7 mouse cellular contexts compared by ENCODE assay signal in genomic region chr3:122418564-122419274, GRCm38 (mm10).
DNase-seq lines count a peak whose midpoint lies in the region; ATAC-seq and TF ChIP-seq lines count a peak whose summit lies in the region.

No protein-coding gene starts in this region.

- no peaks in the 10 kb centered on the region for H3K36me3 ChIP-seq in lung, embryonic 16.5 days (ENCODE audit: control insufficient read depth, insufficient read depth, low read length)
- no peaks in the 10 kb centered on the region for H3K36me3 ChIP-seq in forebrain, embryonic 15.5 days
- no peaks in the 10 kb centered on the region for H3K36me3 ChIP-seq in liver, embryonic 13.5 days
- no peaks in the 10 kb centered on the region for H3K36me3 ChIP-seq in stomach, postnatal 0 days (ENCODE audit: control insufficient read depth, insufficient read depth, low read length)

- TF ChIP-seq EP300 in stomach, postnatal 0 days (optimal IDR thresholded peaks at IDR 0.05): no peak

- no peak overlapping the region for H3K27ac ChIP-seq in lung, embryonic 16.5 days (ENCODE audit: low read length)
- no peak overlapping the region for H3K27ac ChIP-seq in forebrain, embryonic 15.5 days (replicated peaks)
- H3K27ac ChIP-seq in liver, embryonic 13.5 days: no peak overlapping the region
- no peak overlapping the region for H3K27ac ChIP-seq in stomach, postnatal 0 days (replicated peaks)

- H3K9me3 ChIP-seq in lung, embryonic 16.5 days (ENCODE audit: control insufficient read depth, low read length): no peaks in the 10 kb centered on the region
- H3K9me3 ChIP-seq in forebrain, embryonic 15.5 days: no peaks in the 10 kb centered on the region
- H3K9me3 ChIP-seq in liver, embryonic 13.5 days (replicated peaks): no peaks in the 10 kb centered on the region
- no peaks in the 10 kb centered on the region for H3K9me3 ChIP-seq in stomach, postnatal 0 days (ENCODE audit: control insufficient read depth, low read length)

- H3K4me2 ChIP-seq in lung, embryonic 16.5 days (ENCODE audit: low read depth, low read length): peak overlapping the region; percentile 83
- H3K4me2 ChIP-seq in forebrain, embryonic 15.5 days (replicated peaks): peak overlapping the region; percentile 98; the same call in 1 of the 2 replicates
- H3K4me2 ChIP-seq in liver, embryonic 13.5 days: peak overlapping the region; percentile 66
- peak overlapping the region; percentile 91 for H3K4me2 ChIP-seq in stomach, postnatal 0 days (replicated peaks; ENCODE audit: low read depth)

- peak overlapping the region; percentile 78 for H3K4me3 ChIP-seq in lung, embryonic 16.5 days (ENCODE audit: low read length)
- peak overlapping the region; percentile 64; the same call in 1 of the 2 replicates for H3K4me3 ChIP-seq in forebrain, embryonic 15.5 days
- peak overlapping the region; percentile 59 for H3K4me3 ChIP-seq in liver, embryonic 13.5 days (replicated peaks)
- peak overlapping the region; percentile 71 for H3K4me3 ChIP-seq in stomach, postnatal 0 days (ENCODE audit: low read depth, low read length)

- 42% methylated on average over 16 of the region's 16 CpGs for WGBS in lung, embryonic 16.5 days
- WGBS in forebrain, embryonic 15.5 days: 33% methylated on average over 16 of the region's 16 CpGs
- 26% methylated on average over 16 of the region's 16 CpGs for WGBS in liver, embryonic 13.5 days (ENCODE audit: insufficient replicate concordance)
- 44% methylated on average over 16 of the region's 16 CpGs for WGBS in stomach, postnatal 0 days

- no peaks in the 10 kb centered on the region for H3K27me3 ChIP-seq in lung, embryonic 16.5 days (ENCODE audit: control insufficient read depth, insufficient read depth, low read depth, low read length)
- H3K27me3 ChIP-seq in forebrain, embryonic 15.5 days: peaks cover 8% of the 10 kb centered on the region; the same call in 1 of the 2 replicates
- H3K27me3 ChIP-seq in liver, embryonic 13.5 days: peaks cover 56% of the 10 kb centered on the region
- no peaks in the 10 kb centered on the region for H3K27me3 ChIP-seq in stomach, postnatal 0 days (ENCODE audit: control insufficient read depth, insufficient read depth, low read length)

- no peak for DNase-seq in lung, adult 18-20 months
- no peak for DNase-seq in liver, embryonic 13.5 days
- no peak for DNase-seq in stomach, postnatal 0 days (ENCODE audit: low spot score)
- DNase-seq in ovary, postnatal 36 days (ENCODE audit: low spot score): no peak
- no peak for DNase-seq in retina, embryonic 14.5 days (ENCODE audit: low spot score)

- H3K4me1 ChIP-seq in lung, embryonic 16.5 days (replicated peaks; ENCODE audit: control insufficient read depth, insufficient read depth, low read length): peaks cover 21% of the 10 kb centered on the region
- peaks cover 29% of the 10 kb centered on the region for H3K4me1 ChIP-seq in forebrain, embryonic 15.5 days
- H3K4me1 ChIP-seq in liver, embryonic 13.5 days (replicated peaks): peaks cover 15% of the 10 kb centered on the region; the same call in 1 of the 2 replicates
- no peaks in the 10 kb centered on the region for H3K4me1 ChIP-seq in stomach, postnatal 0 days (replicated peaks; ENCODE audit: control insufficient read depth, insufficient read depth)

- no peak overlapping the region for H3K9ac ChIP-seq in lung, embryonic 16.5 days (ENCODE audit: low read length)
- H3K9ac ChIP-seq in forebrain, embryonic 15.5 days (replicated peaks): no peak overlapping the region
- no peak overlapping the region for H3K9ac ChIP-seq in liver, embryonic 13.5 days
- H3K9ac ChIP-seq in stomach, postnatal 0 days (ENCODE audit: low read length): no peak overlapping the region

- no peak for TF ChIP-seq CTCF in stomach, postnatal 0 days (IDR thresholded peaks at IDR 0.05; ENCODE audit: low read depth)

- ATAC-seq in lung, embryonic 16.5 days (ENCODE audit: low read depth): no peak
- ATAC-seq in forebrain, embryonic 15.5 days (replicated peaks): no peak
- ATAC-seq in liver, embryonic 13.5 days (ENCODE audit: low read depth): no peak
- no peak for ATAC-seq in stomach, postnatal 0 days (ENCODE audit: low FRiP score, low TSS enrichment)
